Mouse (Mus musculus): ENCODE measurements around the gene Gars. TPM values are rescaled to one million over a fixed set of nuclear protein-coding genes. Genes with fewer than 3 reads are reported as not detected.

Gars gene
- polyA plus RNA-seq, 1 experiment: 75.3 TPM

GRCm38 (mm10) chr6:55082261-55083051 lies 44.6 kb downstream of the Gars start:
- TF ChIP-seq FLI1 (IDR thresholded peaks at IDR 0.05; ENCODE audit: low read length): no peak
- no peaks in the 10 kb centered on the region for H3K9me3 ChIP-seq

DNA sequence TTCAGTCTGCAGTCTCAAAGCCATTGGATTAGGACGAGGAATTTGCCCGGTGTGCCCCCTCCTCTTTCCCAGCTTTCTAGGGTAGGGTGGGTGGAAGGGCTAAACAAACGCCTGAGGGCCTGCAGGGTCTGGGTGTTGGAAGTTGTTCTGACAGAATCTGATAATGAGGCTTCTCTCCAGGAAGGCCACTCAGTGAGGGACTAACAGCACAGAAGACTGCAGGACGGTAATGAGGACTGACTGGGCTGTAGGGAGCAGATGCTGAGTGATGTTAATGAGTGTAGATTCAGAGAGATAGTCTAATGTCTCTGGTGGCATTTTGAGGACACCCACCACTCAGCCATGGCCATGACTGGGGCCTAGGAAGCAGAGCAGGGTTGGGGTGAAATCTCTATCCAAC lies 49.5 kb downstream of the Gars start:
- H3K27me3 ChIP-seq (replicated peaks): peaks cover 55% of the 10 kb centered on the region
- H3K36me3 ChIP-seq (replicated peaks; ENCODE audit: low read length): no peaks in the 10 kb centered on the region
- H3K4me3 ChIP-seq (replicated peaks): no peak overlapping the region
- peaks cover 11% of the 10 kb centered on the region; the same call in 1 of the 2 replicates for H3K4me1 ChIP-seq
- TF ChIP-seq GATA1 (IDR thresholded peaks at IDR 0.05; ENCODE audit: borderline replicate concordance, low read length) (no peak), FLI1 (IDR thresholded peaks at IDR 0.05; ENCODE audit: low read length) (no peak)
- no peaks in the 10 kb centered on the region for H3K9me3 ChIP-seq

More at GRCm38 (mm10) chr6:55082261-55083051, 44.6 kb downstream of the Gars start:
- Histone ChIP-seq H3K4me3 (replicated peaks) (no peak overlapping the region), H3K4me1 (peaks cover 9% of the 10 kb centered on the region; the same call in 1 of the 2 replicates), H3K27me3 (replicated peaks) (peaks cover 24% of the 10 kb centered on the region), H3K36me3 (replicated peaks; ENCODE audit: low read length) (peaks cover 49% of the 10 kb centered on the region)

DNA sequence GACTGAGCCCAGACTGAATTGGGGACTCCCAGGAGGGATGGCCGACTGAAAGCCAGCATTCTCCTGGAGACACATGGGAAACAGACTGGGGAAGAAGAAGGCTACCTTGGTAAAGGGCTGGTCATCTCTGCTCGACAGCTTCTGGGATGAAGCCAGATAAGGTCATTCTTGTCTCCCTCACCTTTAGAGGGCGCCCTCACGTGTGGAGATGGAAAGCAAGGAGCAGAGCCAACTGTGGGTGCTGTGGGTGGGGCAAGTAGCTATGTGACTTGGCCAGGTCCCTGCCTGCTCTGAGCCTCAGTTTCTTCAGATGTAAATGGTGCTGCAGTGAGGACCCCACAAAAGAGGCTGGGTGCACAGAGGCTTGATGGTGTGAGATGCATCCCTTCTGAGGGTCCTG lies 52.8 kb downstream of the Gars start:
- Histone ChIP-seq H3K9me3 (no peaks in the 10 kb centered on the region), H3K4me1 (peaks cover 4% of the 10 kb centered on the region; the same call in 1 of the 2 replicates), H3K27me3 (replicated peaks) (peaks cover 73% of the 10 kb centered on the region), H3K36me3 (replicated peaks; ENCODE audit: low read length) (no peaks in the 10 kb centered on the region), H3K4me3 (replicated peaks) (no peak overlapping the region)
- TF ChIP-seq GATA1 (IDR thresholded peaks at IDR 0.05; ENCODE audit: borderline replicate concordance, low read length): no peak
- TF ChIP-seq FLI1 (IDR thresholded peaks at IDR 0.05; ENCODE audit: low read length): no peak

DNA sequence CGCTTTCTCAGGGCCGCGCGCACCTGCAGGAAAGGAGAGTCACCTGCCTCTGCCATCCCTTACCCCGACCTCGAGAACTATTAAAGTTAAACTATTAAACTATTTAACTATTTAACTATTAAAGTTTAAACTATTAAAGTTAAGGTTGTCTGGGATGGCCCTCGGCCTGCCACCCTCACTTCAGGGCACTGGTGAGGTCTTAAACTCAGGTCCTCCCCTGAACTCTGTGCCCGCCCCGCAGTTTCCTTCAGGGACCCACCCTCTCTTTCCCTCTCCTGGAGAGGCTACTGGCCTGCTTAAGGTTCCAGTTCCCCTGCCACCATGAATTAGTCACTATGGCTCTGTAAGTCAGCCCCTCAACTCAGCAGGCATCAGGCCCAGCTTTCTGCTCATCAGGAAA lies 53.6 kb downstream of the Gars start:
- Histone ChIP-seq H3K27me3 (replicated peaks) (peaks cover 73% of the 10 kb centered on the region), H3K36me3 (replicated peaks; ENCODE audit: low read length) (no peaks in the 10 kb centered on the region), H3K9me3 (no peaks in the 10 kb centered on the region), H3K4me3 (replicated peaks) (no peak overlapping the region), H3K4me1 (peaks cover 4% of the 10 kb centered on the region; the same call in 1 of the 2 replicates)
- TF ChIP-seq GATA1 (IDR thresholded peaks at IDR 0.05; ENCODE audit: borderline replicate concordance, low read length): no peak
- TF ChIP-seq FLI1 (IDR thresholded peaks at IDR 0.05; ENCODE audit: low read length): no peak

DNA sequence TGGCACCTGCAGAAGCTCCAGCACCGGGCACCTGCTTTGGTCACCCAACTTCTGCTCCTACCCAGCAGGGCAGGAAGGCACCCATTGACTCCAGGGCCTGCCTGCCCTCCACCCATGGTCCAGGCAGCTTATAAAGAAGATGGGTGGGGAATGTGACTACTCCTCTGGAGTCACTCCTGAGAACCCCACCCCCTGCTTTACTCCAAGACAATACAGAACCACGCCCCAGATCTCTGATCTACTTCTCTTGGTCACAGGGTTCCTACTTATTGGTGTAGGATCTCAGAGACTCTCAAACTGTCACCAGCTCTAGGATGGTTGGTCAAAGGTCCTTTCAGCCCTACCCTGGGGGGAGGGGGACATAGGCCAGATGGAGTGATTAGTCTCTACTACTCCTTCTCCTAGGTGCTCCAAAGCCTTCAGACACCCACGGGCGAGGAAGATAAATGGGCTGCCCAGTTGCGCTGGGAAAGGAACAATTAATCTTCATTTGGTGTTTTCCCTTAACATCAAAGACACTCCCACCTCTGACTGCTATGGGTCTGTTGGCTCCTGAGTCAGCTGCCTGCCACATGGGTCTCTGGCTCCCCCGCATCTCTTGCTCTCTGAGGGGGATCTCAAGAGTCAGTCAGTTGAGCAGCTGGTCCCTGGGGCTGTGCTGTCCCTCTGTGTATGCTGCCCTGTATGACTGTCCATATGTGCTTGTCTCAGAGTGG lies 55.8 kb downstream of the Gars start:
- H3K27me3 ChIP-seq (replicated peaks): peaks cover 77% of the 10 kb centered on the region
- H3K9me3 ChIP-seq: no peaks in the 10 kb centered on the region
- H3K4me1 ChIP-seq: peaks cover 4% of the 10 kb centered on the region; the same call in 1 of the 2 replicates
- TF ChIP-seq FLI1 (IDR thresholded peaks at IDR 0.05; ENCODE audit: low read length): no peak
- no peak for TF ChIP-seq GATA1 (IDR thresholded peaks at IDR 0.05; ENCODE audit: borderline replicate concordance, low read length)
- H3K36me3 ChIP-seq (replicated peaks; ENCODE audit: low read length): no peaks in the 10 kb centered on the region
- no peak overlapping the region for H3K4me3 ChIP-seq (replicated peaks)

DNA sequence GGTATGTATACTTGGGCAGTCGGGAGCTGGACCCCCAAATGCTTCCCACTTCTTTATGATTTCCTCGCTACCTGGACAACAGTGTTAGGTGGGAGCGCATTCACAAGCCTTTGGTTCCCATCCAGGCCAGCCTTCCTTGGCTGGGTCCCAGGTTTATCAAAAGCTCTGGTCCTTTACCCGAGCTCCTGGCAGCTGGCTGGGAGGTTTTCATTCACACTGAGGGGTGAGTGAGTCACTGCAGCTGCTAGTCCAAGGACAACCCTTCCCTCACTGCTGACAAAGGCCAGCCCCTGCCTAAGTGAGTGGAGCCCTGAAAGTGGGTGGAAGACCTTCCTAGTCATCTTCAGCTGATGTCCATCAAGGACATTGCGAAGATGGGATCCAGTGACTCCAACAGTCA lies 60.2 kb downstream of the Gars start:
- Histone ChIP-seq H3K4me3 (replicated peaks) (no peak overlapping the region), H3K9me3 (peaks cover 6% of the 10 kb centered on the region; the same call in 1 of the 2 replicates), H3K36me3 (replicated peaks; ENCODE audit: low read length) (no peaks in the 10 kb centered on the region), H3K4me1 (peaks cover 6% of the 10 kb centered on the region; the same call in 1 of the 2 replicates), H3K27me3 (replicated peaks) (peaks cover 84% of the 10 kb centered on the region)
- TF ChIP-seq FLI1 (IDR thresholded peaks at IDR 0.05; ENCODE audit: low read length) (no peak), GATA1 (IDR thresholded peaks at IDR 0.05; ENCODE audit: borderline replicate concordance, low read length) (no peak)

DNA sequence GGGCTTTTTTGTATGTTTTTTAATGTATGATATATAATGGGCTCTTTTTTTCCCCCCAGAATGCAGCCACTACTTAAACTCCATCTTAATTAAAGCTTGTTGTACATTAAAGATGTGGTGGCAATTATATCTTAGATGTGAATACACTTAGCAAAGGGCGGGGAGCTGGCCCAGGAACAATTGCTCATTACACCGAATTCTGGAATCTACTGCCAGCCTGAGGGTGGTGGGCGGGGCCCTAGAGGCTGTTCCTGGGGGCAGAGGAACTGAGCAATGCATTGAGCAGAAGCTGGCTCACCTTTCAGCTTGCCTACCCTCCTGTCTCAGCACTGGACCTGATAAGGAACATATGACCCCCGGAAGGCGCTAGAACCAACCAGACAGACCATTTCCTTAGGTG lies 60.8 kb downstream of the Gars start:
- peaks cover 6% of the 10 kb centered on the region; the same call in 1 of the 2 replicates for H3K4me1 ChIP-seq
- H3K36me3 ChIP-seq (replicated peaks; ENCODE audit: low read length): no peaks in the 10 kb centered on the region
- no peak overlapping the region for H3K4me3 ChIP-seq (replicated peaks)
- peaks cover 83% of the 10 kb centered on the region for H3K27me3 ChIP-seq (replicated peaks)
- no peak for TF ChIP-seq GATA1 (IDR thresholded peaks at IDR 0.05; ENCODE audit: borderline replicate concordance, low read length)
- no peak for TF ChIP-seq FLI1 (IDR thresholded peaks at IDR 0.05; ENCODE audit: low read length)
- H3K9me3 ChIP-seq: peaks cover 6% of the 10 kb centered on the region; the same call in 1 of the 2 replicates

DNA sequence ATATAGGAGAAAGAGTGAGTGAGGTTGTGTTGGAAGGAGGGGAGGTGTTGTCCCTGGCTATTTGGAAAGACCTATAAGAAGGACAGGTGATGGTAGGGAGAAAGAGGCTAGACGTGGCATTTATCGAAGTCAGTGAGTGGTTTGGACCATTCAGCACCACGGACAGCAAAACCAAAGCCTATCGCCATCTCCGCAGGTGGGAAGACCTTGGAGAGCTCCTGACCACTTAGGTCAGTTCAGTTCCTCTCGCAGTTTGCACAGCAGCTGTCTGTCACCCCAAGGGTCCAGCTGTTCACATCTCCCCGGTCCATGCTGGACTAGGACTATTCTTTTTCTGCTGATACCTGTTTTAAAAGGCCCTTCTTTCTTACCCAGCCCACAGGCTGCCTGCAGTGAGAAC lies 70.6 kb downstream of the Gars start:
- H3K4me3 ChIP-seq (replicated peaks): no peak overlapping the region
- TF ChIP-seq GATA1 (IDR thresholded peaks at IDR 0.05; ENCODE audit: borderline replicate concordance, low read length) (no peak), FLI1 (IDR thresholded peaks at IDR 0.05; ENCODE audit: low read length) (no peak)
- H3K27me3 ChIP-seq (replicated peaks): peaks cover 69% of the 10 kb centered on the region
- H3K9me3 ChIP-seq: peaks cover 8% of the 10 kb centered on the region
- H3K4me1 ChIP-seq: no peaks in the 10 kb centered on the region
- H3K36me3 ChIP-seq (replicated peaks; ENCODE audit: low read length): no peaks in the 10 kb centered on the region

DNA sequence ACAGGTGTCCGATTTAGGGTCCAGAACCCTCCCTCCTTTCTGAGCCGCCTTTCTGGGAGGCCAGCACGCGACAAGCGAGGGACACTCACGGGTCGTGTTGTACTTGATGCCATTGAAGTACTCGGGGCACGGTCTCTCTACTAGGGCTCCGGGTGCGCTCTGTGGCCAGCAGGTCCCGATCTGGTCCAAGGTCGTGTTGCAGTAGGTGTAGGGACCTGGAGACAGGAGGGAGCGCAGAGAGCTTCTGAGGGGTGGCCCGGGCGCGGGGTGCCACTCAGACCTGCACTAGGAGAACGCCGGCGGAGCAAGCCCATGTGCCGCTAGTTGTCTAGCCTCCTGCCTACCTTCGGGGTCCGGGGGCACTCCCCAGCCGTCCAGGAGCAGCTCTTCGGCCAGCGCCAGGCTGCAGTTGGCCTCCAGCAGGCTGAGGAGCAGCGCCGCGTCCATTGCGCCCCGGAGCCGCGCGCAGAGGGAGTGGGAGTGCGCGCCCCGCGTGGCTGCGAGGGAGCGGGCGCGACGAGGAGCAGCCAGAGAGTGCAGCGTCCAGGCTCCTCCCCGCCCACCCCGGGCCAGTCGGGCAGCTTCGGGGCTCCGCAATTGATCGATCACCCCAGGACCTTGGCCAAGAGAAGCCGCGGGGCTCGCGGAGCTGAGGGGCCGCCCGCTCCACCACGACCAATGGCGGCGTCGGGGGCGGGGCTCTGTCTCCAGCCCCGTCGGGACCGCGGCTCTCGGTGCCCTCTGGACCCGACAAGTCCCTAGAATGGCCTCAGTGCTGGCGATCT lies 79.7 kb downstream of the Gars start:
- H3K27me3 ChIP-seq (replicated peaks): peaks cover 97% of the 10 kb centered on the region
- H3K4me3 ChIP-seq (replicated peaks): peak overlapping the region; percentile 79
- TF ChIP-seq GATA1 (IDR thresholded peaks at IDR 0.05; ENCODE audit: borderline replicate concordance, low read length): no peak
- TF ChIP-seq FLI1 (IDR thresholded peaks at IDR 0.05; ENCODE audit: low read length): no peak

More for the DNA sequence above, 79.7 kb downstream of the Gars start:
- no peaks in the 10 kb centered on the region for H3K9me3 ChIP-seq
- no peaks in the 10 kb centered on the region for H3K36me3 ChIP-seq (replicated peaks; ENCODE audit: low read length)
- H3K4me1 ChIP-seq: peaks cover 20% of the 10 kb centered on the region

Measured in megakaryocyte, embryonic 14.5 days (primary cell).